Mouse (Mus musculus) heart, embryonic 12.5 days (tissue): ENCODE measurements around the gene Coro2a. TPM values are rescaled to one million over a fixed set of nuclear protein-coding genes. Genes with fewer than 3 reads are reported as not detected.
"Not testable (repeated sequence)": the region's sequence is repeated elsewhere in the genome, so short reads cannot be mapped to it uniquely, and the experiment has no call there.

ENCODE experiments used
- ATAC-seq: fragments of 200-750 bp; cut with Nextera tagmentation; 2 replicates; pipeline ENCODE4 v1.8.0; 2017; ENCODE audit warnings: moderate TSS enrichment, moderate library complexity; ENCODE audit not compliant: insufficient number of reproducible peaks, low FRiP score
- H3K27ac ChIP-seq: fragments of 300-500 bp; sonication (generic); 2 replicates; pipeline ENCODE4 v1.5.1; 2016; ENCODE audit warnings: mild to moderate bottlenecking, moderate library complexity; ENCODE audit not compliant: poor library complexity, severe bottlenecking
- H3K27me3 ChIP-seq: fragments of 300-500 bp; sonication (generic); replicated peaks from 2 replicates; pipeline ENCODE4 v1.6.1; 2016; ENCODE audit warnings: mild to moderate bottlenecking, moderate library complexity
- H3K36me3 ChIP-seq: fragments of 300-500 bp; sonication (generic); 2 replicates; pipeline ENCODE4 v1.6.1; 2016; ENCODE audit warnings: mild to moderate bottlenecking, moderate library complexity
- H3K4me1 ChIP-seq: fragments of 300-500 bp; sonication (generic); replicated peaks from 2 replicates; pipeline ENCODE4 v1.6.1; 2016; ENCODE audit warnings: mild to moderate bottlenecking
- H3K4me2 ChIP-seq: fragments of 300-500 bp; sonication (generic); 2 replicates; pipeline ENCODE4 v1.6.1; 2016; ENCODE audit warnings: mild to moderate bottlenecking, moderate library complexity
- H3K4me3 ChIP-seq: fragments of 300-500 bp; sonication (generic); 2 replicates; pipeline ENCODE4 v1.5.1; 2016; ENCODE audit warnings: mild to moderate bottlenecking
- H3K9ac ChIP-seq: fragments of 300-500 bp; sonication (generic); 2 replicates; pipeline ENCODE4 v1.6.1; 2016; ENCODE audit warnings: mild to moderate bottlenecking, moderate library complexity
- H3K9me3 ChIP-seq: fragments of 300-500 bp; sonication (generic); replicated peaks from 2 replicates; pipeline ENCODE4 v1.6.1; 2016; ENCODE audit warnings: mild to moderate bottlenecking, moderate library complexity
- WGBS: fragments of 180-500 bp; shearing (Covaris S2); methylation state at CpG from one replicate; pipeline ENCODE4 v1.1.7; 2016; 5-methylcytosine and 5-hydroxymethylcytosine counted together
- polyA plus RNA-seq: library from polyadenylated mRNA; unstranded; fragments of >200 nt; fragmentation: Nextera tagmentation; extraction: Ambion mirVana; gene quantifications from 2 replicates; pipeline ENCODE4 v1.2.1, GENCODE M21; 2016

The Coro2a gene
- polyA plus RNA-seq, 1 experiment from 2014 or later: 0.34 TPM

DNA sequence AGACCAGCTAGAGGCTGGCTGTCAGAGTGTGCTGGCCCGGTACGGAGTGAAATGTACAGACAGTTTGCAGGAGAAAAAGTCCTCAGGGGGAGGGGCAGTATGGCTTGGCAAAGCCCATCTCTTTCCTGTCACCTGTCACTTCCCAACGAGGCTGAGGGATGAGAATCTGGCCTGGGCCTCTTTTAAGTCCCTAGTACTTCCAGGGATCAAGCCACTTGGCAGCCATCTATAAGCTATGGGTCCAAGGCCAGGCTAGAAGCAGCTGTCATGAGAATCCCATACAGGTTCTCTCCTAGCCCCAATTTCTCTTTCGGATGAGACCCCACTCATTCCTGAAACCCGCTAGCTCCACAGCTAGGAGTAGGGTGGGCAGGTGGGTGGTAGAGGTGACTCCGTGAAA is 5.6 kb downstream of the Coro2a start:
- H3K9ac ChIP-seq: no peak overlapping the region
- no peak overlapping the region for H3K27ac ChIP-seq
- peaks cover 6% of the 10 kb centered on the region; the same call in 1 of the 2 replicates for H3K4me1 ChIP-seq
- no peaks in the 10 kb centered on the region for H3K9me3 ChIP-seq
- H3K27me3 ChIP-seq: peaks cover 51% of the 10 kb centered on the region
- no peak overlapping the region for H3K4me2 ChIP-seq
- WGBS: 62% methylated on average over 6 of the region's 6 CpGs
- H3K4me3 ChIP-seq: no peak overlapping the region
- H3K36me3 ChIP-seq: no peaks in the 10 kb centered on the region
- ATAC-seq: no peak

DNA sequence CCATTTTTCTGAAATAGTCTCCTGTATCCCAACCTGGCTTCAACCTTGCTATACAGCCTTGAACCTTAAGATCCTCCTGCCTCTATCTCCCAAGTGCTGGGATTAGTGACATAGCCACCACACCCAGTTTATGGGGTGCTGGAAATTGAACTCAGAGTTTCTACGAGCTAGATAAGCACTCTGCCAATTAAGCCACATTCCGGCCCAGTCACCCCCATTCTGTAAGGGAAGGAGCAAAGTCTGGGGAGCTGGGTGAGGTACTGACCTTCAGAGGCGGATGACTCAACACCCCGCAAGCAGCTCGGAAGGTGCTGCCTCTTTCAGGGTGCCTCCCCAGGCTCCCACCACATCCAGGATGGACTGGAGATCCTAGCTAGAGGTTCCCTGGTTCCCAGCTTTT is 7.9 kb downstream of the Coro2a start:
- Histone ChIP-seq H3K4me3 (no peak overlapping the region), H3K4me1 (0 out of 2 replicates have a peak, but pooled peaks cover 3% of the 10 kb centered on the region), H3K27ac (no peak overlapping the region), H3K9ac (no peak overlapping the region), H3K9me3 (no peaks in the 10 kb centered on the region), H3K36me3 (no peaks in the 10 kb centered on the region), H3K27me3 (peaks cover 30% of the 10 kb centered on the region), H3K4me2 (no peak overlapping the region)
- no peak for ATAC-seq
- 81% methylated on average over 5 of the region's 5 CpGs for WGBS

- Histone ChIP-seq H3K9me3 (no peaks in the 10 kb centered on the region), H3K4me2 (no peak overlapping the region), H3K27ac (no peak overlapping the region), H3K27me3 (peaks cover 24% of the 10 kb centered on the region), H3K4me1 (0 out of 2 replicates have a peak, but pooled peaks cover 3% of the 10 kb centered on the region), H3K4me3 (no peak overlapping the region), H3K36me3 (no peaks in the 10 kb centered on the region), H3K9ac (no peak overlapping the region)
- no peak for ATAC-seq
- WGBS: 25% methylated on average over 6 of the region's 6 CpGs
These were observed 8.5 kb downstream of the Coro2a start for GRCm38 (mm10) chr4:46593472-46593871.

GRCm38 (mm10) chr4:46591833-46592520 is 10.0 kb downstream of the Coro2a start:
- H3K27me3 ChIP-seq: peaks cover 11% of the 10 kb centered on the region
- 87% methylated on average over 9 of the region's 9 CpGs for WGBS
- ATAC-seq: no peak
- no peak overlapping the region for H3K9ac ChIP-seq
- H3K27ac ChIP-seq: no peak overlapping the region
- H3K9me3 ChIP-seq: no peaks in the 10 kb centered on the region
- no peak overlapping the region for H3K4me2 ChIP-seq
- no peaks in the 10 kb centered on the region for H3K36me3 ChIP-seq
- H3K4me3 ChIP-seq: no peak overlapping the region
- H3K4me1 ChIP-seq: peaks cover 8% of the 10 kb centered on the region; the same call in 1 of the 2 replicates

GRCm38 (mm10) chr4:46590810-46591209 is 11.2 kb downstream of the Coro2a start:
- no peak overlapping the region for H3K9ac ChIP-seq
- H3K27ac ChIP-seq: no peak overlapping the region
- no peaks in the 10 kb centered on the region for H3K36me3 ChIP-seq
- H3K4me2 ChIP-seq: no peak overlapping the region
- no peaks in the 10 kb centered on the region for H3K9me3 ChIP-seq
- WGBS: 42% methylated on average over 4 of the region's 4 CpGs
- peaks cover 2% of the 10 kb centered on the region for H3K27me3 ChIP-seq
- ATAC-seq: no peak
- no peak overlapping the region for H3K4me3 ChIP-seq
- peaks cover 18% of the 10 kb centered on the region for H3K4me1 ChIP-seq

- no peak overlapping the region for H3K27ac ChIP-seq
- WGBS: 72% methylated on average over 5 of the region's 5 CpGs
- no peaks in the 10 kb centered on the region for H3K9me3 ChIP-seq
- no peaks in the 10 kb centered on the region for H3K27me3 ChIP-seq
- ATAC-seq: no peak
- peaks cover 23% of the 10 kb centered on the region for H3K4me1 ChIP-seq
- H3K9ac ChIP-seq: no peak overlapping the region
- no peak overlapping the region for H3K4me3 ChIP-seq
- H3K36me3 ChIP-seq: no peaks in the 10 kb centered on the region
- no peak overlapping the region for H3K4me2 ChIP-seq
These were observed 11.9 kb downstream of the Coro2a start for GRCm38 (mm10) chr4:46589946-46590684.

DNA sequence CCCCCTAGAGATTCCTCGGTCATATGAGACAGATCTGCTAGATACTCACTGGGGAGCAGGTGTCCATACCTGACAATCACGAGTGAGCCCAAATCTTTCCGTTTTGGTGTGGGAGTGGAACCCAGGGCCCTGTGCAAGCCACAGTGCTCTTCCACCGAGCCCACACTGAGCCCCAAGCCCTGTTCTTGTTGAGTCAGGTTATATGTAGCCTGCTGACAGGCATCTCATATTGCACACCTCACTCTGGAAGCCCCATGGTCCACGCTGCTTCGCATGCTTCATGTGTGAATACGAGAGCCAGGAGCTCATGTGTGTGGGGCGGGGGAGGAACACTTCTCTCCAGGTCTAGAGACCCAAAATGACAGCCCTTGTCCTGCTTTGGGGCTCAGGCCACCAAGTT is 12.9 kb downstream of the Coro2a start:
- H3K4me2 ChIP-seq: no peak overlapping the region
- peaks cover 23% of the 10 kb centered on the region for H3K4me1 ChIP-seq
- no peak overlapping the region for H3K9ac ChIP-seq
- H3K27ac ChIP-seq: no peak overlapping the region
- WGBS: 76% methylated on average over 8 of the region's 8 CpGs
- H3K36me3 ChIP-seq: no peaks in the 10 kb centered on the region
- no peaks in the 10 kb centered on the region for H3K27me3 ChIP-seq
- H3K4me3 ChIP-seq: no peak overlapping the region
- H3K9me3 ChIP-seq: no peaks in the 10 kb centered on the region
- no peak for ATAC-seq

GRCm38 (mm10) chr4:46586473-46586872 is 15.5 kb downstream of the Coro2a start:
- no peak for ATAC-seq
- Histone ChIP-seq H3K9ac (no peak overlapping the region), H3K36me3 (no peaks in the 10 kb centered on the region), H3K4me3 (no peak overlapping the region), H3K4me1 (peaks cover 23% of the 10 kb centered on the region), H3K27me3 (no peaks in the 10 kb centered on the region), H3K27ac (no peak overlapping the region), H3K4me2 (no peak overlapping the region), H3K9me3 (peaks cover 2% of the 10 kb centered on the region; the same call in 1 of the 2 replicates)
- whole genome bisulfite sequencing: 72% methylated on average over 4 of the region's 4 CpGs

- WGBS: 49% methylated on average over 8 of the region's 8 CpGs
- Histone ChIP-seq H3K27ac (no peak overlapping the region), H3K4me2 (no peak overlapping the region; the same call in 1 of the 2 replicates), H3K4me3 (no peak overlapping the region), H3K9me3 (peaks cover 3% of the 10 kb centered on the region), H3K27me3 (no peaks in the 10 kb centered on the region), H3K4me1 (peaks cover 23% of the 10 kb centered on the region), H3K36me3 (no peaks in the 10 kb centered on the region), H3K9ac (no peak overlapping the region)
- ATAC-seq: no peak
These were observed 16.2 kb downstream of the Coro2a start for GRCm38 (mm10) chr4:46585811-46586190.

- H3K4me1 ChIP-seq: peaks cover 23% of the 10 kb centered on the region
- H3K9ac ChIP-seq: no peak overlapping the region
- peaks cover 3% of the 10 kb centered on the region for H3K9me3 ChIP-seq
- no peak overlapping the region for H3K4me2 ChIP-seq
- no peak for ATAC-seq
- no peaks in the 10 kb centered on the region for H3K27me3 ChIP-seq
- no peak overlapping the region for H3K4me3 ChIP-seq
- no peak overlapping the region for H3K27ac ChIP-seq
- H3K36me3 ChIP-seq: no peaks in the 10 kb centered on the region
- 75% methylated on average over 13 of the region's 13 CpGs for WGBS
These were observed 16.8 kb downstream of the Coro2a start for GRCm38 (mm10) chr4:46585041-46585810.

DNA sequence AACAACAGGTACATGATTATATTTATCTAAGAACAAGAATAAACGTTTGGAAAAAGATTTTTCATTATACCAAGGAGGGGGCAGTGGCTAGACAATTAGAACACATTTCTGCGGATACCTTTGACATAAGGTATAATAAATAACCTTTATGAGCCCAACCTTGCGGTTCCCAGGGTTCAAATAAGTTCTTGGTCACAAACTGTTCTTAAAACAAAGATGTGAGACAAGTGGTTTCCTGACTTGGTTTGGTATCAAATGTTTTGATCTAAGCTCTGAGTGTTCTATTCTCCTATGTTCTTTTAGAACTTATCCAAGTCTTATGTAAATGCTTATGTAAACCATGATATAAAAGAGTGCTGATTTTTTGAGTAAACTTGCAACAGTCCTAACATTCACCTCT is 17.5 kb downstream of the Coro2a start:
- H3K4me2 ChIP-seq, H3K27me3 ChIP-seq, ATAC-seq: not testable (repeated sequence)

More for the DNA sequence above, 17.5 kb downstream of the Coro2a start:
- H3K4me1 ChIP-seq: peaks cover 23% of the 10 kb centered on the region
- H3K4me3 ChIP-seq, H3K9ac ChIP-seq, H3K9me3 ChIP-seq, H3K36me3 ChIP-seq, H3K27ac ChIP-seq: not testable (repeated sequence)
- 75% methylated on average over 3 of the region's 3 CpGs for WGBS
